8 mouse cellular contexts compared by ENCODE assay signal in the genomic region with DNA sequence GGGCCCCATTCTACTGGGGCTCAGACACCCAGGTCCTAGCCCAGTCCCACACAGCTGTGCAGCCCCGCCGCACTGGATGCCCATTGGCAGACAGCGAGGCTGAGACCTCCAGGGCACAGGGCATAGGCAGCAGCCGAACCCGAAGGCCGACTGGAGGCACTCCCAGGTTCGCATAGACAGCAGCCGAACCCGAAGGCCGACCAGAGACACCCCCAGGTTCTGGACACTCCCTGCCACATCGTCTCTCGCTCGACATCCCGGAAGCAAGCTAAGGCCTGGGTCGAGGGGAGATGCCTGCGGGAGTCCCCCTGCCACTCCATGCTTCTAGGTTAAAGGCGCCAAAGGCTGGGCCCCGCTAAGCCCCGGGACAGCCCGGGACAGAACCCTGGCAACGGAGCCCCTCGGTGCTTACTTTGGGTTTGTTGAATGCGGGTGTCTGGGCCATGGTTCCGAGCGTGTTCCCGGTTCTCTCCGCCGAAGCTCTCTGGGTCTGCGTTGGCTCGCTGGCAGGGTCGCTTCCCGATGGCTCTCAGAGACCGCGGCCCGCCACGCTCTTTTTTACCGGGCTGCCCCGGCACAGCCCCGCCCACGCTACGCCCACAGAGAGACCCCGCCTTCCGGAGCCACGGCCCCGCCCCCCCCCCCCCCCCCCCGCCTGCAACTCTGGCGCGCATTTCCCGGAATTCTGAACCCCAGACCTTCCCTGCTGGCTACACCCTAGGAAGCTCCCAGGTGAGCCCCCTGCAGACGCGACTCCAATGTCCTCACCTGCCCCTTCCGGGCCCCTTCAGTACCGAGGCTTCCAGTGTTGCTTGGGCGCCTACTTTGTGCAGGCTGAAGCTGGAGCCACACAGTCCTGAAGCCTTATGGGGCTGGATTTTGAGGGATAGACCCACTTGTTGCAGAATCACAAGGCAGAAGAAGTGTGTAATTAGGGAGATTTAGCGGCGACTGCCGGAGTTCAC. TPM values are rescaled to one million over a fixed set of nuclear protein-coding genes. Genes with fewer than 3 reads are reported as not detected.
DNase-seq lines count a peak whose midpoint lies in the region; ATAC-seq lines count a peak whose summit lies in the region.

A gene (minus strand): TSS at position 593 of the 965 bp plus-strand sequence.

- no peaks in the 10 kb centered on the region for H3K36me3 ChIP-seq in erythroblast, embryonic 14.5 days (ENCODE audit: control insufficient read depth)
- H3K36me3 ChIP-seq in limb, embryonic 11.5 days (ENCODE audit: control insufficient read depth, insufficient read depth, low read length) = no peaks in the 10 kb centered on the region
- H3K36me3 ChIP-seq in midbrain, embryonic 11.5 days (ENCODE audit: control insufficient read depth, insufficient read depth, low read length) = no peaks in the 10 kb centered on the region
- no peaks in the 10 kb centered on the region for H3K36me3 ChIP-seq in stomach, embryonic 16.5 days (ENCODE audit: control insufficient read depth, insufficient read depth, low read length)

- intact Hi-C loops in heart, postnatal 14 days (cut with DNase I) = no loop called here

- peak within 1 kb of the TSS; percentile 92 for H3K4me2 ChIP-seq in limb, embryonic 11.5 days (ENCODE audit: low read depth, severe bottlenecking)
- H3K4me2 ChIP-seq in midbrain, embryonic 11.5 days = peak within 1 kb of the TSS; percentile 67
- peak within 1 kb of the TSS; percentile 98 for H3K4me2 ChIP-seq in stomach, embryonic 16.5 days (ENCODE audit: low read depth, low read length)

- peaks cover 26% of the 10 kb centered on the region for H3K27me3 ChIP-seq in erythroblast, embryonic 14.5 days (ENCODE audit: control insufficient read depth)
- H3K27me3 ChIP-seq in limb, embryonic 11.5 days (ENCODE audit: control insufficient read depth, insufficient read depth, low read length) = no peaks in the 10 kb centered on the region
- peaks cover 9% of the 10 kb centered on the region for H3K27me3 ChIP-seq in midbrain, embryonic 11.5 days (ENCODE audit: control insufficient read depth, insufficient read depth, low read length)
- peaks cover 13% of the 10 kb centered on the region for H3K27me3 ChIP-seq in stomach, embryonic 16.5 days (ENCODE audit: control insufficient read depth, insufficient read depth, low read length)

- H3K27ac ChIP-seq in limb, embryonic 11.5 days (replicated peaks; ENCODE audit: low read depth, low read length) = no peak within 1 kb of the TSS
- H3K27ac ChIP-seq in midbrain, embryonic 11.5 days (ENCODE audit: low read depth, low read length) = no peak within 1 kb of the TSS
- no peak within 1 kb of the TSS for H3K27ac ChIP-seq in stomach, embryonic 16.5 days (ENCODE audit: low read length)

- no peaks in the 10 kb centered on the region for H3K9me3 ChIP-seq in erythroblast, embryonic 14.5 days (ENCODE audit: control insufficient read depth, low read length)
- no peaks in the 10 kb centered on the region for H3K9me3 ChIP-seq in limb, embryonic 11.5 days (ENCODE audit: control insufficient read depth, low read length)
- no peaks in the 10 kb centered on the region for H3K9me3 ChIP-seq in midbrain, embryonic 11.5 days (ENCODE audit: control insufficient read depth, low read length)
- H3K9me3 ChIP-seq in stomach, embryonic 16.5 days (replicated peaks; ENCODE audit: control insufficient read depth, low read length) = no peaks in the 10 kb centered on the region

- peak; percentile 65 for ATAC-seq in activated CD4-positive, CD25-positive, alpha-beta regulatory T cell, adult 4 months
- peak; percentile 81 for ATAC-seq in limb, embryonic 11.5 days (ENCODE audit: insufficient number of reproducible peaks, low FRiP score, low TSS enrichment, low read depth)
- ATAC-seq in midbrain, embryonic 11.5 days (ENCODE audit: low FRiP score) = peak; percentile 78
- peak; percentile 83 for ATAC-seq in stomach, embryonic 16.5 days (ENCODE audit: insufficient read depth, low FRiP score)

- H3K4me1 ChIP-seq in erythroblast, embryonic 14.5 days (ENCODE audit: control insufficient read depth) = peaks cover 14% of the 10 kb centered on the region
- no peaks in the 10 kb centered on the region for H3K4me1 ChIP-seq in limb, embryonic 11.5 days (ENCODE audit: control insufficient read depth, insufficient read depth, low read length)
- H3K4me1 ChIP-seq in midbrain, embryonic 11.5 days (ENCODE audit: control insufficient read depth, insufficient read depth, low read length) = peaks cover 7% of the 10 kb centered on the region; the same call in 1 of the 2 replicates
- 0 out of 2 replicates have a peak, but pooled peaks cover 10% of the 10 kb centered on the region for H3K4me1 ChIP-seq in stomach, embryonic 16.5 days (ENCODE audit: control insufficient read depth, insufficient read depth, low read length)

- under 1% methylated on average over 51 of the region's 57 CpGs for WGBS in limb, embryonic 11.5 days
- WGBS in midbrain, embryonic 11.5 days = under 1% methylated on average over 45 of the region's 57 CpGs
- under 1% methylated on average over 49 of the region's 57 CpGs for WGBS in stomach, embryonic 16.5 days

- DNase-seq in adrenal gland, adult (ENCODE audit: inconsistent age in 2 of 2, low spot score in 1 of 2) = peak; percentile 67 to 81
- DNase-seq in adrenal gland, adult 8-10 months = no peak
- peak; percentile 71 to 73 for DNase-seq in heart, postnatal 14 days
- peak; percentile 82 for DNase-seq in limb, embryonic 11.5 days (ENCODE audit: low spot score)
- DNase-seq in midbrain, embryonic 11.5 days (ENCODE audit: low spot score, missing footprints) = peak; percentile 95

- peak within 1 kb of the TSS; percentile 61 for H3K4me3 ChIP-seq in erythroblast, embryonic 14.5 days (replicated peaks)
- peak within 1 kb of the TSS; percentile 48 for H3K4me3 ChIP-seq in limb, embryonic 11.5 days (ENCODE audit: low read depth, low read length)
- H3K4me3 ChIP-seq in midbrain, embryonic 11.5 days (ENCODE audit: low read depth, low read length) = peak within 1 kb of the TSS; percentile 42
- H3K4me3 ChIP-seq in stomach, embryonic 16.5 days (replicated peaks; ENCODE audit: low read length) = peak within 1 kb of the TSS; percentile 64

- peak within 1 kb of the TSS; percentile 55 for H3K9ac ChIP-seq in limb, embryonic 11.5 days (ENCODE audit: low read length)
- H3K9ac ChIP-seq in midbrain, embryonic 11.5 days (ENCODE audit: low read length) = peak within 1 kb of the TSS; percentile 62
- H3K9ac ChIP-seq in stomach, embryonic 16.5 days (ENCODE audit: low read length) = peak within 1 kb of the TSS; percentile 70

RNA-seq across cellular contexts. Expression of the gene that starts here (rescaled TPM):
- 1 to 10 TPM; 3.3 to 6.1 (median 5.3) TPM for total RNA-seq in adrenal gland, adult 8-10 months (2022)
- 10 to 100 TPM in 1 of 2 experiments, 1 to 10 TPM in 1; 8.1 to 10.8 TPM for polyA plus RNA-seq in activated CD4-positive, CD25-positive, alpha-beta regulatory T cell, adult 4 months (2017; shearing (Covaris generic))
- polyA plus RNA-seq in erythroblast, embryonic 14.5 days (2012) = 0.28 and 0.39 TPM in 2 replicates
- total RNA-seq in heart, postnatal 14 days (2021) = 1 to 10 TPM; 1.2 to 3.2 TPM
- 9.7 and 10.9 TPM in 2 replicates for polyA plus RNA-seq in limb, embryonic 11.5 days (2014; fragmentation: Nextera tagmentation; extraction: Ambion mirVana)
- polyA plus RNA-seq in midbrain, embryonic 11.5 days (2014; fragmentation: Nextera tagmentation; extraction: Ambion mirVana) = 5.6 and 6.1 TPM in 2 replicates
- 5.2 and 5.4 TPM in 2 replicates for polyA plus RNA-seq in stomach, embryonic 16.5 days (2015; fragmentation: Nextera tagmentation; extraction: Ambion mirVana)
